Mouse (Mus musculus) testis, adult 2 months (tissue): ENCODE results near the gene Nat9.

ENCODE experiments used
- CTCF ChIP-seq: fragments of 200-500 bp; IDR thresholded peaks from 2 replicates; pipeline ENCODE4 v1.5.1; 2012; ENCODE audit warnings: low read depth, mild to moderate bottlenecking, inconsistent platforms, low read length, moderate library complexity; ENCODE audit not compliant: control insufficient read depth, insufficient read depth, insufficient replicate concordance
- POLR2A ChIP-seq: fragments of 200-500 bp; IDR thresholded peaks from 2 replicates; pipeline ENCODE4 v1.6.1; 2012; ENCODE audit warnings: low read depth, mild to moderate bottlenecking, inconsistent platforms, low read length, moderate library complexity; ENCODE audit not compliant: control insufficient read depth

GRCm38 (mm10) chr11:115147813-115148212 is 39.8 kb downstream of the Nat9 start:
- TF ChIP-seq CTCF (no peak), POLR2A (no peak)
